Mouse (Mus musculus) lung, postnatal 0 days (tissue): ENCODE data around the gene Syt7.

Experiments used
- CTCF ChIP-seq: IDR thresholded peaks from 2 replicates; pipeline ENCODE4 v1.5.1; 2016; ENCODE audit warnings: antibody characterized with exemption, mild to moderate bottlenecking
- EP300 ChIP-seq: IDR thresholded peaks from 2 replicates; pipeline ENCODE4 v1.6.1; 2016; ENCODE audit warnings: antibody characterized with exemption, mild to moderate bottlenecking, control low read depth

DNA sequence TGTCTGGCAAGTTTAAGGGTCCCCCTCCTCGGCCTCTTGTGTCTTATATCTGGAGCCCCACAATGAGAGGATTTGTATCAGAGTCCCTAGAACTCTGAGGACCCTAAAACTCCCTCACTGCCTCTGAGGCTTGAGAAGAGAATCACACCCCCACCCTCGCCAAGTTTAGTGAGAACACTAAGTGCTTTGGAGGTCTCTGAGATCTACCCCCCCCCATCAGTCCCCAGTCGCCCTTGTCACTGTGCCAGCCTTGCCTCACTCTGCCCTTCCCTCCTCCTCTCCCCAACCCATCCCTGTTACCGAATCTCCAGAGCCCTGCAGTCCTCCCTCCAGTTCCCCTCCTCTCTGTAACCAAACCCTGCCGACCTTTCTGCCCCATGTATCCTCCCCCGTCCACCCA, 37.9 kb downstream of the Syt7 start:
- TF ChIP-seq CTCF (no peak), EP300 (no peak)
